Mouse (Mus musculus) common myeloid progenitor, adult 5-6 weeks (primary cell): Measurements from ENCODE around the gene Prpf38a. TPM values are rescaled to one million over a fixed set of nuclear protein-coding genes. Genes with fewer than 3 reads are reported as not detected.

Source experiments
- total RNA-seq: library from RNA; stranded (forward); fragments of 200-1000, 187-1606 nt; gene quantifications from 2 replicates; pipeline ENCODE4 v1.2.3, GENCODE M21; 2017

Gene Prpf38a
- total RNA-seq, 1 experiment from 2014 or later = 116 TPM

Other genes starting within 250 kb of the Prpf38a start
- gene Shisal2a, start 196.0 kb downstream of the Prpf38a start, total RNA-seq = not detected in 2 replicates
- 0.14 and 1.8 TPM in 2 replicates for gene Gpx7, start 172.4 kb downstream of the Prpf38a start, total RNA-seq
- 61.8 and 73.6 TPM in 2 replicates for gene Tut4, start 119.9 kb downstream of the Prpf38a start, total RNA-seq
- gene Orc1, start 87 bp upstream of the Prpf38a start, total RNA-seq = 13.9 and 16.2 TPM in 2 replicates
- 28.3 and 36.1 TPM in 2 replicates for gene Cc2d1b, start 40.6 kb upstream of the Prpf38a start, total RNA-seq
- gene 3110021N24Rik, start 140.3 kb upstream of the Prpf38a start, total RNA-seq = not detected in 2 replicates
- 0.64 TPM in 1 of 2 replicates, not detected in the other for gene Zfyve9, start 201.5 kb upstream of the Prpf38a start, total RNA-seq